Mouse (Mus musculus): ENCODE data around the gene Alg5.

The Alg5 gene

DNA sequence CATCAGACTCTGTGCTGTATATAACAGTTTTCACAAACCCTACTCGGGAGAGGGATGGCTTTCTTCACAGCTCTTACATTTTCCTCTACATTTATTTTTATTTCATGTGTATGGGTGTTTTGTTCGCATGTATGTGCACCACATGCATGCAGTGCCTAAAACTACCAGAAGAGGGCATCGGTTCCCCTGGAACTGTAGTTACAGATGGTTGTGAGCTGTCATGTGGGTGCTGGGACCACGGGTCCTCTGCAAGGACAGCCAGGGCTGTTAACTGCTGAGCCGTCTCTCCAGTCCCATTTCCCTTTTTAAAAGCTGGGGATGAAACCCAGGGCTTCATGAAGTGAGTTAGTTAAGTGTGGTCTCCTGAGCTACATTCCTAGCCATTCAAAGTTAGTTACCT is 60.0 kb downstream of the Alg5 start:
- DNase-seq, result no peak

DNA sequence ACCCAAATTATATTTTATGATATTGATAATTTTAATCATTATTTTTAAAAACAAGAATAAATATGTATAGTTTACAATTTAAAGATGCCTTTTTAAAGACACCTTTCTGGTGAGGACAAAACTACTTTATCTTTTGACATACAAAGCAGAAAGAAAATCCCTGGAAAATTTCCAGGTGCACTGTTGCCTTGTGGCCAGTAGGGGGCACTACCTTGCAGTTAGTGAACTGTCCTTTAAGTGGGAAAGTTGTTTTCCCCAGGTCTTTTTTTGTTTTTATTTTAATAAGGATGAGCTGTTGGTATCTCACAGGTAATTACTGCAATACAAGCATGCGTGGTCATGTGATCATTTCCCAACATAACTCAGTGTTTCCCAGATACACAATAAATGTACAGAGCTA is 60.5 kb downstream of the Alg5 start:
- peak in 1 of 2 experiments; percentile 11 for DNase-seq

- peak; percentile 47 for DNase-seq
Observed at GRCm38 (mm10) chr3:54797211-54797610, 61.9 kb downstream of the Alg5 start.
